Mouse (Mus musculus) erythroblast, embryonic 14.5 days (primary cell): ENCODE results near the gene Stard13.

Source experiments
- GATA1 ChIP-seq: IDR thresholded peaks from 2 replicates; pipeline ENCODE4 v1.6.1; 2012; ENCODE audit warnings: low read length, inconsistent platforms, mixed read lengths
- TAL1 ChIP-seq: IDR thresholded peaks from 3 replicates; pipeline ENCODE4 v1.6.1; 2012; ENCODE audit warnings: low read length, inconsistent platforms, mixed read lengths

- TF ChIP-seq GATA1 (no peak), TAL1 (no peak)
Observed at GRCm38 (mm10) chr5:151137311-151137710, 96.3 kb downstream of the Stard13 start.
